Mouse (Mus musculus) kidney, embryonic 14.5 days (tissue): ENCODE data around the gene Cd59b. TPM values are rescaled to one million over a fixed set of nuclear protein-coding genes. Genes with fewer than 3 reads are reported as not detected.
"Not testable (repeated sequence)": the region's sequence is repeated elsewhere in the genome, so short reads cannot be mapped to it uniquely, and the experiment has no call there.

Experiments
- ATAC-seq: fragments of 200-750 bp; cut with Nextera tagmentation; 2 replicates; pipeline ENCODE4 v1.8.0; 2017; ENCODE audit warnings: moderate number of reproducible peaks, mild to moderate bottlenecking, moderate TSS enrichment, moderate library complexity; ENCODE audit not compliant: low FRiP score, low TSS enrichment
- H3K27ac ChIP-seq: fragments of 300-500 bp; sonication (generic); 2 replicates; pipeline ENCODE4 v1.5.1; 2014; ENCODE audit warnings: low read depth, mild to moderate bottlenecking, low read length, moderate library complexity, mixed read lengths
- H3K27me3 ChIP-seq: fragments of 300-500 bp; sonication (generic); 2 replicates; pipeline ENCODE4 v1.6.1; 2014; ENCODE audit warnings: mild to moderate bottlenecking, low read length; ENCODE audit not compliant: control insufficient read depth, insufficient read depth
- H3K36me3 ChIP-seq: fragments of 300-500 bp; sonication (generic); 2 replicates; pipeline ENCODE4 v1.6.1; 2014; ENCODE audit warnings: low read length, mixed read lengths; ENCODE audit not compliant: control insufficient read depth, insufficient read depth
- H3K4me1 ChIP-seq: fragments of 300-500 bp; sonication (generic); 2 replicates; pipeline ENCODE4 v1.6.1; 2014; ENCODE audit warnings: low read length, mixed read lengths; ENCODE audit not compliant: control insufficient read depth, insufficient read depth
- H3K4me2 ChIP-seq: fragments of 300-500 bp; sonication (generic); replicated peaks from 2 replicates; pipeline ENCODE4 v1.6.1; 2014; ENCODE audit warnings: low read depth, mild to moderate bottlenecking, low read length
- H3K4me3 ChIP-seq: fragments of 300-500 bp; sonication (generic); 2 replicates; pipeline ENCODE4 v1.5.1; 2014; ENCODE audit warnings: mild to moderate bottlenecking, low read length
- H3K9ac ChIP-seq: fragments of 300-500 bp; sonication (generic); 2 replicates; pipeline ENCODE4 v1.6.1; 2014; ENCODE audit warnings: low read depth, mild to moderate bottlenecking, low read length, moderate library complexity
- H3K9me3 ChIP-seq: fragments of 300-500 bp; sonication (generic); 2 replicates; pipeline ENCODE4 v1.6.1; 2016; ENCODE audit warnings: low read length; ENCODE audit not compliant: control insufficient read depth
- WGBS: fragments of 180-500 bp; shearing (Covaris S2); extraction: QIAGEN DNeasy Blood & Tissue Kit; methylation state at CpG from one replicate; pipeline ENCODE4 v1.1.7; 2014; 5-methylcytosine and 5-hydroxymethylcytosine counted together
- polyA plus RNA-seq: library from polyadenylated mRNA; unstranded; fragments of >200 nt; fragmentation: Nextera tagmentation; extraction: Ambion mirVana; gene quantifications from 2 replicates; pipeline ENCODE4 v1.2.1, GENCODE M21; 2014

Cd59b gene
- polyA plus RNA-seq, 1 experiment from 2014 or later = 5.6 TPM

- no peak overlapping the region for H3K4me3 ChIP-seq
- no peak overlapping the region for H3K4me2 ChIP-seq
- H3K27me3 ChIP-seq = no peaks in the 10 kb centered on the region
- ATAC-seq = no peak
- 94% methylated on average over 4 of the region's 4 CpGs for WGBS
- H3K9ac ChIP-seq = no peak overlapping the region
- no peaks in the 10 kb centered on the region for H3K9me3 ChIP-seq
- no peaks in the 10 kb centered on the region for H3K4me1 ChIP-seq
- H3K27ac ChIP-seq = no peak overlapping the region
- H3K36me3 ChIP-seq = peaks cover 29% of the 10 kb centered on the region
Observed at GRCm38 (mm10) chr2:104058954-104059353, 10.7 kb upstream of the Cd59b start.

GRCm38 (mm10) chr2:104059786-104060185, 9.9 kb upstream of the Cd59b start:
- H3K4me1 ChIP-seq = no peaks in the 10 kb centered on the region
- H3K4me3 ChIP-seq = no peak overlapping the region
- no peak overlapping the region for H3K9ac ChIP-seq
- no peak overlapping the region for H3K27ac ChIP-seq
- no peak overlapping the region for H3K4me2 ChIP-seq
- 74% methylated on average over 10 of the region's 10 CpGs for whole genome bisulfite sequencing
- peaks cover 22% of the 10 kb centered on the region for H3K36me3 ChIP-seq
- ATAC-seq = no peak
- H3K27me3 ChIP-seq = no peaks in the 10 kb centered on the region
- no peaks in the 10 kb centered on the region for H3K9me3 ChIP-seq

GRCm38 (mm10) chr2:104060996-104061395, 8.7 kb upstream of the Cd59b start:
- no peak overlapping the region for H3K9ac ChIP-seq
- no peaks in the 10 kb centered on the region for H3K9me3 ChIP-seq
- no peak for ATAC-seq
- H3K27me3 ChIP-seq = no peaks in the 10 kb centered on the region
- no peak overlapping the region for H3K4me2 ChIP-seq
- no peak overlapping the region for H3K4me3 ChIP-seq
- H3K4me1 ChIP-seq = no peaks in the 10 kb centered on the region
- H3K27ac ChIP-seq = no peak overlapping the region
- peaks cover 15% of the 10 kb centered on the region for H3K36me3 ChIP-seq
- WGBS = 97% methylated on average over 6 of the region's 6 CpGs

- Histone ChIP-seq H3K4me2 (no peak overlapping the region), H3K4me3 (no peak overlapping the region), H3K36me3 (peaks cover 15% of the 10 kb centered on the region; the same call in 1 of the 2 replicates), H3K27ac (no peak overlapping the region), H3K27me3 (no peaks in the 10 kb centered on the region), H3K9ac (no peak overlapping the region), H3K4me1 (no peaks in the 10 kb centered on the region), H3K9me3 (no peaks in the 10 kb centered on the region)
- no peak for ATAC-seq
Observed at GRCm38 (mm10) chr2:104062665-104063064, 7.0 kb upstream of the Cd59b start.

GRCm38 (mm10) chr2:104064152-104064551, 5.5 kb upstream of the Cd59b start:
- Histone ChIP-seq H3K4me1 (no peaks in the 10 kb centered on the region), H3K4me3 (no peak overlapping the region), H3K27me3 (no peaks in the 10 kb centered on the region), H3K4me2 (no peak overlapping the region), H3K27ac (no peak overlapping the region), H3K9me3 (no peaks in the 10 kb centered on the region), H3K9ac (no peak overlapping the region), H3K36me3 (peaks cover 15% of the 10 kb centered on the region; the same call in 1 of the 2 replicates)
- WGBS = 80% methylated on average over 2 of the region's 2 CpGs
- no peak for ATAC-seq

- not testable (repeated sequence) for H3K4me1 ChIP-seq, H3K9me3 ChIP-seq, H3K27me3 ChIP-seq, H3K27ac ChIP-seq, ATAC-seq, H3K36me3 ChIP-seq, H3K9ac ChIP-seq, H3K4me3 ChIP-seq, H3K4me2 ChIP-seq
- 82% methylated on average over 6 of the region's 6 CpGs for WGBS
Observed at GRCm38 (mm10) chr2:104065526-104065925, 4.1 kb upstream of the Cd59b start, which contains the start of gene Gm10912. Gene Gm10912, plus strand, starts transcription at chr2:104065826.

GRCm38 (mm10) chr2:104068450-104068849, 1.2 kb upstream of the Cd59b start, which contains the start of gene Gm10799:
Gene Gm10799, minus strand, starts transcription at chr2:104068550.
- not testable (repeated sequence) for H3K27ac ChIP-seq, ATAC-seq, H3K27me3 ChIP-seq, H3K9ac ChIP-seq, H3K36me3 ChIP-seq, H3K4me3 ChIP-seq, H3K9me3 ChIP-seq, H3K4me2 ChIP-seq, H3K4me1 ChIP-seq
- 84% methylated on average over 7 of the region's 7 CpGs for WGBS

- H3K27me3 ChIP-seq, H3K4me2 ChIP-seq, H3K4me1 ChIP-seq, H3K9me3 ChIP-seq, H3K9ac ChIP-seq, H3K4me3 ChIP-seq, H3K36me3 ChIP-seq, ATAC-seq, H3K27ac ChIP-seq: not testable (repeated sequence)
- whole genome bisulfite sequencing = 68% methylated on average over 4 of the region's 5 CpGs
Observed at GRCm38 (mm10) chr2:104078285-104078684, 8.6 kb downstream of the Cd59b start.

- no CpG with 5 or more reads among the region's 1 CpGs for WGBS
- H3K4me3 ChIP-seq, H3K9me3 ChIP-seq, H3K4me2 ChIP-seq, ATAC-seq, H3K27ac ChIP-seq, H3K9ac ChIP-seq, H3K27me3 ChIP-seq, H3K36me3 ChIP-seq, H3K4me1 ChIP-seq: not testable (repeated sequence)
Observed at GRCm38 (mm10) chr2:104081436-104082050, 11.9 kb downstream of the Cd59b start.
